Mouse (Mus musculus) adrenal gland, postnatal 14 days (tissue): Measurements from ENCODE around the gene Prss47. TPM values are rescaled to one million over a fixed set of nuclear protein-coding genes. Genes with fewer than 3 reads are reported as not detected.

Experiments used
- DNase-seq: peaks from one replicate; pipeline ENCODE4 v3.0.0; 2021; ENCODE audit warnings: mixed read lengths
- long read RNA-seq, 2 experiments: library from polyadenylated mRNA; stranded (forward); transcript quantifications; one replicate each; pipeline ENCODE4 v2.0.0; 2021
- total RNA-seq: library from RNA; stranded (reverse); gene quantifications from 2 replicates; pipeline ENCODE4 v1.2.3, GENCODE M21; 2021

The Prss47 gene
- not detected in 2 replicates for total RNA-seq
- long read RNA-seq, experiment 1 = 0 reads
- long read RNA-seq, experiment 2 = 0 reads

DNA sequence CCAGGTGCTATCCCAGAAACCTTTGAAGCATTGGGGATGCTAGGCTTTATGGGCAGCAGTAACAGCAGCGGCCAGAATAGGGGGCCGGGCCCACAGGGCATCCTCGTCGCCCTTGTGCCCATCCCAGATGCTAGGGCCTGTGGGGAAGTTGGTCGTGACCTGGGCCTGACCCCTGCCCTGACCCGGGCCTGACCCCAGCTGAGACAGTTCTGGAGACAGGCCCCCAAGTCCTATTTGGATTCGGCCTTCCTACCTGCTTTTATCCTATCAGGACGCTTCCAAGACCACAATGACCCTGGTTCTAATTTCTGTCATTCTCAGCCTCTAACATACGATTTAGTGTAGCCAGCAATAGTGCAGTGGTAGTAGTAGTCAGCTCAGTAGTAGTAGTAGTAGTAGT lies at the start of gene Prss47:
Gene Prss47 (minus strand): TSS at position 101 of the 400 bp plus-strand sequence.
- DNase-seq = no peak

- DNase-seq = no peak
These were observed 48.7 kb upstream of the Prss47 start for GRCm38 (mm10) chr13:65101232-65101631.

DNA sequence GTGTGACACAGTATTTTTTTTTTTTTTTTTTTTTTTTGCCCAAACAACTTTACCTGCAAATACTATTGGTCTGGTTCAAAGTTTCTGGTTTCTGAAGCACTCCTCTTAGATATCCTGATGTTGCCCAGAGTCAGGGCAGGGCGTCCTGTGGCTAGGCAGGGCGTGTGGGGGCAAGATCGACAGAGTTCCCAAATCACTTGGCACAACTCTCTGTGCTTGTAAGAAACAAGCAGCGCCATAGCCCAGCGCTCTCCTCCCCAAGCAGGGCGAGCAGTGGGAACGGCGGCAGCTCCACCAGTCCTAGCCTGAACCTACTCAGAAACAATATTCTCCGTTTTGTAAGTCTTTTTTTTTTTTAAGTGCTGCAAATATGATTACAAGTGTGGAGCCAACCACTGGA lies 48.1 kb upstream of the Prss47 start:
- DNase-seq = no peak

GRCm38 (mm10) chr13:65097018-65097417 lies 44.5 kb upstream of the Prss47 start:
- DNase-seq = no peak

DNA sequence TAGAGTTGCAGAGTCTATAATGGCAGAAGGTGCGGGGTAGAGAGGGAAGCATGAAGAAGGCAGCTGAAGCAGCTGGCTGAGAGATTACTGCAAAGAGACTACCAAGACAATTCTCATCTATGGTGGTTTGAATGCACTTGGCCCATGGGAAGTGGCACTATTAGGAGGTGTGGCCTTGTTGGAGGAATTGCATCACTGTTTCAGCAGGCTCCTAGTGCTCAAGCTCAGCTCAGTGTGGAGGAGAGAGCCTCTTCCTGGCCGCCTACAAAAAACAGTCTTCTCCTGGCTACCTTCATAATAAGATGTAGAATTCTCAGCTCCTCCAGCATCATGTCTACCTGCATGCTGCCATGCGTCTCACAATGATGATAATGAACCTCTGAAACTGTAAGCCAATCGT lies 43.4 kb upstream of the Prss47 start:
- no peak for DNase-seq

GRCm38 (mm10) chr13:65069969-65070368 lies 17.4 kb upstream of the Prss47 start:
- DNase-seq = no peak

DNA sequence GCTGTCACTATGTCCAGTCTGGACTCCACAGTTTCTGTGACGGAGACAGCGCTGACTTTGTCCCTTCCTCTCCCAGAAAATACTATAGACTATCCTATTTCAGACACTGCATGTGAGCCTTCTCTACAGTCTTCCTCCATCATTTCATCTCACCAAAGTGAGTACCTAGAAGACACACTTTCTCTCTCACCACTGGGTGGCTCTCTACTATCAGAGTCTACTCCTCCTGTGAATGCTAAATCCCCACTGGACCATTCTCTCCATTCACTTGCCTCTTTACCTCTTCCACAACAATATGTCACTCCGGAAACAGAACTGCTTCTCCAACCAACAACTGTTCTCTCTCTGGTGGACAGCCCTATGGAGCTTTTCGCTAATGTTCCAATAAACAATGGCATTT lies 17.5 kb downstream of the Prss47 start:
- DNase-seq = no peak

- no peak for DNase-seq
These were observed 19.8 kb downstream of the Prss47 start, which contains the start of gene Spata31d1c for GRCm38 (mm10) chr13:65032758-65033157. Gene Spata31d1c (plus strand): TSS chr13:65033058.

DNA sequence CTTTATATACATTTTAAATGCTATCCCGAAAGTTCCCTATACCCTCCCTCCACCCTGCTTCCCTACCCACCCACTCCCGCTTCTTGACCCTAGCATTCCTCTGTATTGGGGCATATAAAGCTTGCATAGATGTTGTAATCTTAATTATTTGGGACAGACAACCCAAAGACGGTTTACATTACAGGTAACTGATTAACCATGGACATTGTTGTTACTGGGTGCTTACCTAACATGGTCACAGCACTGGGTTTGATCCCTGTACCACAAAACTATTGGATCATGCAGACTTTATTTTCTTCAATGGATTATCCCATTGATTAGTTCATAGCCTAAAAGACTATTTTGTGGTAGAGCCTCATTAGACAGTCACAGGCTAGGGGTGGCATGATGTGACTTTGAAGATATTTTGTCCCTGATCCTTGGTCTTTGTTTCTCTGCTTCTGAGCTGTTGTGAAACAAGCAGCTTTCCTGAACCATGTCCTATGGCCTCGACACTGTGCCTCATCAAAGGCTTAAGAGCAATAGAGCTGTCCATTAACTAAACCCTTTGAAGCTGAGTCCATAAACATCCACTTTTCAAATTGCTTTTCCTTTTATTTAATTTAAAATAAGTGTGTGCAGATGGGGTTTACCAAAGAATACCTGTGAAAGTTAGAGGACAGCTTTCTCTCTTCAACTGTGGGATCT lies 41.4 kb downstream of the Prss47 start:
- DNase-seq = no peak

DNA sequence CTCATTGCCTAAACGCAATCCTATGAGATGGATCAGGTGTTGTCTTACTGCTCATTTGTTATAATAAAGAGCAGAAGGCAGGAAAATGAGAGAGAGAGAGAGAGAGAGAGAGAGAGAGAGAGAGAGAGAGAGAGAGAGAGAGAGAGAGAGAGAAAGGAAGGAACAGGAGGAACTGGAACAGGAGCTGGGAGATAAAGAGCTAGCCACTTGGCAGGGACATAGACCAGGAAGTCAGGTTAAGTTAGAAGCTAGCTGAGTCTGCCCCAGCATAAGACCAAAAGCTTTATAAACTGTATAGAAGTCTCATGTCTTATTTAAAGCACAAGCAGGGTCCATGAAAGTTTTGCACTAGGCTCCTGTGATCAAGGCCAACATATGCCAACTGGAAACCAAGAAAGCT lies 44.6 kb downstream of the Prss47 start:
- DNase-seq = no peak

- DNase-seq = no peak
These were observed 45.8 kb downstream of the Prss47 start for GRCm38 (mm10) chr13:65006760-65007159.

GRCm38 (mm10) chr13:65005414-65005813 lies 47.1 kb downstream of the Prss47 start:
- DNase-seq = no peak

Other genes with a start within 250 kb of the Prss47 start
- gene Cntnap3, start 148.8 kb downstream of the Prss47 start, total RNA-seq = 0.08 TPM in 1 of 2 replicates, not detected in the other
- gene Spata31, start 135.4 kb downstream of the Prss47 start, total RNA-seq = not detected in 2 replicates
- gene Spata31d1c, start 19.7 kb downstream of the Prss47 start, total RNA-seq = not detected in 2 replicates
- 45.5 and 46.9 TPM in 2 replicates for gene Mfsd14b, start 60.2 kb upstream of the Prss47 start, total RNA-seq
- not detected in 2 replicates for gene Olfr465-ps1, start 85.3 kb upstream of the Prss47 start, total RNA-seq
- gene Olfr466, start 97.5 kb upstream of the Prss47 start, total RNA-seq = not detected in 2 replicates
- gene Nlrp4f, start 153.2 kb upstream of the Prss47 start, total RNA-seq = not detected in 2 replicates
- not detected in 2 replicates for gene Gm10775, start 206.8 kb upstream of the Prss47 start, total RNA-seq
- 27.9 and 29.9 TPM in 2 replicates for gene Zfp369, start 226.1 kb upstream of the Prss47 start, total RNA-seq